Mouse (Mus musculus) liver, embryonic 14.5 days (tissue): Measurements from ENCODE around the gene Eomes. TPM values are rescaled to one million over a fixed set of nuclear protein-coding genes. Genes with fewer than 3 reads are reported as not detected.

Experiments
- ATAC-seq: fragments of 200-750 bp; cut with Nextera tagmentation; 2 replicates; pipeline ENCODE4 v1.8.0; 2017; ENCODE audit warnings: moderate number of reproducible peaks, mild to moderate bottlenecking, moderate library complexity; ENCODE audit not compliant: insufficient read depth
- DNase-seq, 3 experiments: peaks; one replicate each; pipeline ENCODE4 v3.0.0-alpha.2; 2012 to 2013; ENCODE audit warnings: low read depth in 3 of 3, low spot score in 3 of 3
- H3K27ac ChIP-seq: fragments of 300-500 bp; sonication (generic); 2 replicates; pipeline ENCODE4 v1.5.1; 2014; ENCODE audit warnings: moderate library complexity, mild to moderate bottlenecking, control low read depth, inconsistent platforms
- H3K27me3 ChIP-seq: fragments of 300-500 bp; sonication (generic); 2 replicates; pipeline ENCODE4 v1.6.1; 2014; ENCODE audit warnings: mild to moderate bottlenecking, low read length, moderate library complexity; ENCODE audit not compliant: control insufficient read depth, insufficient read depth
- H3K36me3 ChIP-seq: fragments of 300-500 bp; sonication (generic); replicated peaks from 2 replicates; pipeline ENCODE4 v1.6.1; 2014; ENCODE audit warnings: low read depth; ENCODE audit not compliant: control insufficient read depth, insufficient read depth
- H3K4me1 ChIP-seq, 2 experiments: fragments of 200-500 bp in 1 of 2; fragments of 300-500 bp in 1 of 2; sonication (generic) in 1 of 2; replicated peaks; 2 replicates each; pipeline ENCODE4 v1.6.1; 2012 to 2014; ENCODE audit warnings: antibody characterized with exemption in 1 of 2, inconsistent platforms in 1 of 2, low read length in 1 of 2; ENCODE audit not compliant: control insufficient read depth in 2 of 2, insufficient read depth in 2 of 2
- H3K4me2 ChIP-seq: fragments of 300-500 bp; sonication (generic); 2 replicates; pipeline ENCODE4 v1.6.1; 2014; ENCODE audit warnings: low read depth, mild to moderate bottlenecking, control low read depth, moderate library complexity
- H3K4me3 ChIP-seq, 2 experiments: fragments of 200-500 bp in 1 of 2; fragments of 300-500 bp in 1 of 2; sonication (generic) in 1 of 2; 2 replicates each; pipeline ENCODE4 v1.5.1; 2012 to 2014; ENCODE audit warnings: low read depth in 2 of 2, low read length in 2 of 2, mild to moderate bottlenecking in 2 of 2, control low read depth in 1 of 2, inconsistent platforms in 1 of 2, moderate library complexity in 1 of 2; ENCODE audit not compliant: insufficient read depth in 1 of 2
- H3K9ac ChIP-seq: fragments of 300-500 bp; sonication (generic); replicated peaks from 2 replicates; pipeline ENCODE4 v1.6.1; 2014; ENCODE audit warnings: mild to moderate bottlenecking, control low read depth, moderate library complexity
- H3K9me3 ChIP-seq: fragments of 300-500 bp; sonication (generic); 2 replicates; pipeline ENCODE4 v1.6.1; 2016; ENCODE audit warnings: low read length, mixed read lengths; ENCODE audit not compliant: control insufficient read depth
- CTCF ChIP-seq: IDR thresholded peaks from 2 replicates; pipeline ENCODE4 v1.5.1; 2016; ENCODE audit warnings: antibody characterized with exemption, low read depth, control low read depth
- EP300 ChIP-seq: IDR thresholded peaks from 2 replicates; pipeline ENCODE4 v1.6.1; 2016; ENCODE audit warnings: antibody characterized with exemption, low read depth
- WGBS: fragments of 180-500 bp; shearing (Covaris S2); extraction: QIAGEN DNeasy Blood & Tissue Kit; methylation state at CpG from one replicate; pipeline ENCODE4 v1.1.7; 2014; ENCODE audit not compliant: insufficient replicate concordance; 5-methylcytosine and 5-hydroxymethylcytosine counted together
- polyA plus RNA-seq, 2 experiments: library from polyadenylated mRNA; depleted of rRNA in 1 of 2; stranded (reverse) in 1 of 2; unstranded in 1 of 2; fragments of >200 nt; fragmentation: Nextera tagmentation in 1 of 2; extraction: Ambion mirVana in 1 of 2; gene quantifications; 2 replicates each; pipeline versions ENCODE4 v1.2.1 to v1.2.3; 2012 to 2014

Eomes gene
- polyA plus RNA-seq, 2 experiments, result 0.04 TPM; not detected in 1

- H3K9ac ChIP-seq, result no peak overlapping the region
- no peak overlapping the region for H3K4me3 ChIP-seq
- no peak for DNase-seq
- ATAC-seq, result no peak
- no peak for TF ChIP-seq EP300
- no peak for TF ChIP-seq CTCF
- H3K27me3 ChIP-seq, result peaks cover 65% of the 10 kb centered on the region
- H3K27ac ChIP-seq, result no peak overlapping the region
- H3K9me3 ChIP-seq, result no peaks in the 10 kb centered on the region
- WGBS, result 2% methylated on average over 9 of the region's 9 CpGs
- no peak overlapping the region for H3K4me2 ChIP-seq
- no peaks in the 10 kb centered on the region for H3K4me1 ChIP-seq
- H3K36me3 ChIP-seq, result no peaks in the 10 kb centered on the region
Observed at GRCm38 (mm10) chr9:118487096-118487395, 9.0 kb downstream of the Eomes start.

GRCm38 (mm10) chr9:118487636-118488035 is 9.6 kb downstream of the Eomes start:
- H3K36me3 ChIP-seq, result no peaks in the 10 kb centered on the region
- H3K4me2 ChIP-seq, result peak overlapping the region; percentile 56
- 2% methylated on average over 22 of the region's 22 CpGs for WGBS
- no peaks in the 10 kb centered on the region for H3K4me1 ChIP-seq
- DNase-seq, result no peak
- H3K9ac ChIP-seq, result no peak overlapping the region
- peak overlapping the region in 1 of 2 experiments; percentile 25; a peak in 2 of 4 replicates for H3K4me3 ChIP-seq
- H3K27ac ChIP-seq, result no peak overlapping the region
- no peaks in the 10 kb centered on the region for H3K9me3 ChIP-seq
- no peak for TF ChIP-seq EP300
- no peak for ATAC-seq
- H3K27me3 ChIP-seq, result peaks cover 61% of the 10 kb centered on the region

GRCm38 (mm10) chr9:118488138-118488895 is 10.3 kb downstream of the Eomes start:
- WGBS, result 1% methylated on average over 28 of the region's 28 CpGs

GRCm38 (mm10) chr9:118488896-118489578 is 11.0 kb downstream of the Eomes start:
- Histone ChIP-seq H3K4me3 (peak overlapping the region; percentile 8 to 9; a peak in 2 of 4 replicates), H3K4me1 (no peaks in the 10 kb centered on the region), H3K4me2 (peak overlapping the region; percentile 56), H3K9ac (no peak overlapping the region), H3K27ac (no peak overlapping the region), H3K27me3 (peaks cover 59% of the 10 kb centered on the region), H3K36me3 (no peaks in the 10 kb centered on the region), H3K9me3 (no peaks in the 10 kb centered on the region)
- no peak for DNase-seq
- TF ChIP-seq EP300 (no peak), CTCF (no peak)
- 4% methylated on average over 20 of the region's 20 CpGs for WGBS
- ATAC-seq, result peak; percentile 35; the same call in 1 of the 2 replicates

More at GRCm38 (mm10) chr9:118488138-118488895, 10.3 kb downstream of the Eomes start:
- Histone ChIP-seq H3K9me3 (no peaks in the 10 kb centered on the region), H3K4me2 (peak overlapping the region; percentile 56), H3K9ac (no peak overlapping the region), H3K4me3 (peak overlapping the region; percentile 25 to 38), H3K27me3 (peaks cover 59% of the 10 kb centered on the region), H3K36me3 (no peaks in the 10 kb centered on the region), H3K4me1 (no peaks in the 10 kb centered on the region), H3K27ac (no peak overlapping the region)
- TF ChIP-seq EP300 (no peak), CTCF (peak; percentile 45)
- ATAC-seq, result no peak
- no peak for DNase-seq

- peak overlapping the region; percentile 19; the same call in 1 of the 2 replicates for H3K4me2 ChIP-seq
- H3K4me1 ChIP-seq, result no peaks in the 10 kb centered on the region
- ATAC-seq, result peak; percentile 67
- H3K9me3 ChIP-seq, result no peaks in the 10 kb centered on the region
- no peak overlapping the region for H3K27ac ChIP-seq
- no peak overlapping the region for H3K9ac ChIP-seq
- under 1% methylated on average over 16 of the region's 16 CpGs for WGBS
- no peak for DNase-seq
- peaks cover 55% of the 10 kb centered on the region for H3K27me3 ChIP-seq
- no peaks in the 10 kb centered on the region for H3K36me3 ChIP-seq
- no peak overlapping the region for H3K4me3 ChIP-seq
- TF ChIP-seq CTCF, result peak; percentile 87
- no peak for TF ChIP-seq EP300
Observed at GRCm38 (mm10) chr9:118489579-118490019, 11.6 kb downstream of the Eomes start.
